Mouse (Mus musculus): ENCODE measurements around the gene Plekhn1.

DNA sequence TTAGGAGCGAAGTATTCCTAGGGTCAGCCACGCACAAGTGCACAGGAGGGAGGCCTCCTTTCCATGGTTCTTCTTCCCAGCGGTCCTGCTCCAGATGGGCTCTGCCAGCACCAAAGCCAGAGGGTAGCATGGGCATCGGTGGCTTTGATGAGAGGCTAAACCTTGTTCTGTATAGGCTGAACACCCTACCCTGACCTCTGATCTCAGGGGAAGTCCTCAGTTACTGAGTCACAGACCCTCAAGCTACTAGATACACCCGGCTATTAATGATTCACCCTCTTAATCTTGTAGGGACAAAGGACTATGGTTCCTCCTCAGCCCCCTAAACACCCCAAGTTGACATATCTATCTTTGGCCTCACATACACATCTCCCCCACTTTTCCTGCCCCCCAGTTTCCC lies 40.8 kb downstream of the Plekhn1 start:
- TF ChIP-seq GATA1 (IDR thresholded peaks at IDR 0.05; ENCODE audit: borderline replicate concordance, low read length) (no peak), FLI1 (IDR thresholded peaks at IDR 0.05; ENCODE audit: low read length) (no peak)

Measured in megakaryocyte, embryonic 14.5 days (primary cell).